Mouse (Mus musculus): Measurements from ENCODE around the gene Unc5a. TPM values are rescaled to one million over a fixed set of nuclear protein-coding genes. Genes with fewer than 3 reads are reported as not detected.

The Unc5a gene
- polyA plus RNA-seq, 1 experiment from 2014 or later, result 3.7 TPM

DNA sequence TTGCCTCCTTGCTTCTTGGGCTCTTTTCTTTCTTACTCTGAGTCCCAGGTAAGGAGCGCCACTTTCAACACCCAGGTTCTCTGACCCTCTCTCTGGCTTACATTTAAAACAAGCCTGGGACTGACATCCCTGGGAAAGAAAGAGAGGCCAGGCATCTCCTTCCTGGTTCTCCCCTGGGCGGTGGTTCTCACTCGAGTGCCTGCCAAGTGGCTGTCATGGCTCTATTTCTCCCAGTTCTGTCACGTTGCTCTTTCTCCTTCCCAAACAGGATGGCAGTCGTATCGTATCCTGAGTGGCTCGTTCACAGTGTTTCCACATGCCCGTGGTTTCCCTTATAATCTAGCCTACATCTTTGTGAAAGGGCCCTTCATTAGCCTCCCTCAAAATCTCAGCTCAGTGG, 23.7 kb upstream of the Unc5a start:
- Histone ChIP-seq H3K36me3 (ENCODE audit: control insufficient read depth, insufficient read depth, low read length) (no peaks in the 10 kb centered on the region), H3K4me3 (ENCODE audit: low read depth, low read length) (no peak overlapping the region), H3K9me3 (ENCODE audit: control insufficient read depth, low read depth, low read length) (no peaks in the 10 kb centered on the region), H3K27me3 (ENCODE audit: control insufficient read depth, insufficient read depth, low read length) (no peaks in the 10 kb centered on the region), H3K4me1 (ENCODE audit: control insufficient read depth, insufficient read depth, low read length) (no peaks in the 10 kb centered on the region), H3K4me2 (replicated peaks; ENCODE audit: low read depth, low read length) (no peak overlapping the region), H3K9ac (replicated peaks; ENCODE audit: low read depth, low read length) (no peak overlapping the region), H3K27ac (ENCODE audit: low read length) (no peak overlapping the region)
- WGBS, result 69% methylated on average over 8 of the region's 8 CpGs
- ATAC-seq (ENCODE audit: insufficient number of reproducible peaks, insufficient read depth, low FRiP score, low read depth), result no peak

DNA sequence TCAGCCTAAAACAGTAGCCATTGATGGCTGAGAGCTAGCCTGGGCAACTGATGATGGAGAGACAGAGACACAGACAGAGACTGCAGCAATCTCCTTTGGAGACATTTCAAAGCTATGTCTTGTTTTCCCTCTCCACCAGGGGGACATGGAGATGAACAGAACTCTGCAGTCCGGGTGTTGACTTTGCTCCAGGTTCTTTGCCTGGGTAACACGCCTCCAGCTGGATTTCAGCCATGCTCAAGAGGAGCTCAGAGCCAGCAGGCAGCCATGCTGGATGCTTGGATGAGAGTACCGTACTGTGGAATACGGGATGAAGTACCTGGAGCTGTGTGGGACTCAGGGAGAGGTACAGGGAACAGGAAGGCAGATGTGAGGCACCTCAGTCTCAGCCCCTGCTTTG, 22.6 kb upstream of the Unc5a start:
- no peak overlapping the region for H3K9ac ChIP-seq (replicated peaks; ENCODE audit: low read depth, low read length)
- no peaks in the 10 kb centered on the region for H3K9me3 ChIP-seq (ENCODE audit: control insufficient read depth, low read depth, low read length)
- 61% methylated on average over 4 of the region's 4 CpGs for WGBS
- no peaks in the 10 kb centered on the region for H3K4me1 ChIP-seq (ENCODE audit: control insufficient read depth, insufficient read depth, low read length)
- H3K4me2 ChIP-seq (replicated peaks; ENCODE audit: low read depth, low read length), result no peak overlapping the region
- no peak overlapping the region for H3K27ac ChIP-seq (ENCODE audit: low read length)
- no peaks in the 10 kb centered on the region for H3K36me3 ChIP-seq (ENCODE audit: control insufficient read depth, insufficient read depth, low read length)
- H3K4me3 ChIP-seq (ENCODE audit: low read depth, low read length), result no peak overlapping the region
- no peak for ATAC-seq (ENCODE audit: insufficient number of reproducible peaks, insufficient read depth, low FRiP score, low read depth)
- no peaks in the 10 kb centered on the region for H3K27me3 ChIP-seq (ENCODE audit: control insufficient read depth, insufficient read depth, low read length)

DNA sequence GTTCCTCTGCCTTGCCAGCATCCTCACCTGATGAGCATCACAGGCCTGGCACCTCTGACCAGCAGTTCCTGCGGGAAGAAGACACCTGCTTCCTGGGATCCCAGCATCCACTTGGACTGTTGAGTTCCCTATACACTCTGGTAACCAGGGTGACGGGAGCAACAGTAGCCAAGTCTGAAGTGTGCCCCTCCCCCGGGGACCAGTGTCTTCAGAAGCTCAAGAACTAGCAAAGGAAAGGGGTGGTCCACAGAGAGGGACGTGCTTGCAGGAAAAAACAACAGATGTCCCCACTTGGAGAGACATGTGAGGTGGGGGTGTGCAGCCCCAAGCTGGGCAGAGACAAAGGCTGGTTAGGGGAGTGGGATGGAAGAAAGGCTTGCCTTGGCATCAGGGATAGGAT, 19.1 kb upstream of the Unc5a start:
- Histone ChIP-seq H3K27me3 (ENCODE audit: control insufficient read depth, insufficient read depth, low read length) (no peaks in the 10 kb centered on the region), H3K27ac (ENCODE audit: low read length) (no peak overlapping the region), H3K9ac (replicated peaks; ENCODE audit: low read depth, low read length) (no peak overlapping the region), H3K4me1 (ENCODE audit: control insufficient read depth, insufficient read depth, low read length) (no peaks in the 10 kb centered on the region), H3K36me3 (ENCODE audit: control insufficient read depth, insufficient read depth, low read length) (no peaks in the 10 kb centered on the region), H3K4me3 (ENCODE audit: low read depth, low read length) (no peak overlapping the region), H3K9me3 (ENCODE audit: control insufficient read depth, low read depth, low read length) (no peaks in the 10 kb centered on the region), H3K4me2 (replicated peaks; ENCODE audit: low read depth, low read length) (no peak overlapping the region)
- WGBS, result 39% methylated on average over 4 of the region's 4 CpGs
- ATAC-seq (ENCODE audit: insufficient number of reproducible peaks, insufficient read depth, low FRiP score, low read depth), result no peak

DNA sequence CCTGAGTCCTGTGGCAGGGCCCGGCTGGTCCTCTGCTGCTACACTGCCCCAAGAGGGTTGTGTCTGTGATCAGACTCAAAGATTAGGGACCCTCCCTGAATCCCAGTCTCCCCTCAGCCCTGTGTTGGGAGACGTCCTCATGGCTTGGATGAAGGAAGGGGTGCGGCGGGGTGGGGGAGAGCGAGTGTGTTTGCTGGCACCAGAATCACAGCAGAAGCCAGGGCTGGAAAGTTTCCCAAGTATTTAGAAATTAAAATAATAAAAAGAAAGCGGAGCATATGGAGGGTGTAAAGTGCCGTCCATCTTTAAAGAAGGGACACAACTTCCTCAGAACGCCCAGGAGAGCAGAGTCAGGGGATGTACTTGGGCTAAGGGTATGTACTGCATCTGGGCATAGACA, 14.3 kb upstream of the Unc5a start:
- H3K27ac ChIP-seq (ENCODE audit: low read length), result no peak overlapping the region
- H3K4me3 ChIP-seq (ENCODE audit: low read depth, low read length), result no peak overlapping the region
- no peaks in the 10 kb centered on the region for H3K9me3 ChIP-seq (ENCODE audit: control insufficient read depth, low read depth, low read length)
- no peaks in the 10 kb centered on the region for H3K36me3 ChIP-seq (ENCODE audit: control insufficient read depth, insufficient read depth, low read length)
- no peak for ATAC-seq (ENCODE audit: insufficient number of reproducible peaks, insufficient read depth, low FRiP score, low read depth)
- no peak overlapping the region for H3K4me2 ChIP-seq (replicated peaks; ENCODE audit: low read depth, low read length)
- no peaks in the 10 kb centered on the region for H3K27me3 ChIP-seq (ENCODE audit: control insufficient read depth, insufficient read depth, low read length)
- no peaks in the 10 kb centered on the region for H3K4me1 ChIP-seq (ENCODE audit: control insufficient read depth, insufficient read depth, low read length)
- 72% methylated on average over 8 of the region's 8 CpGs for WGBS
- H3K9ac ChIP-seq (replicated peaks; ENCODE audit: low read depth, low read length), result no peak overlapping the region

DNA sequence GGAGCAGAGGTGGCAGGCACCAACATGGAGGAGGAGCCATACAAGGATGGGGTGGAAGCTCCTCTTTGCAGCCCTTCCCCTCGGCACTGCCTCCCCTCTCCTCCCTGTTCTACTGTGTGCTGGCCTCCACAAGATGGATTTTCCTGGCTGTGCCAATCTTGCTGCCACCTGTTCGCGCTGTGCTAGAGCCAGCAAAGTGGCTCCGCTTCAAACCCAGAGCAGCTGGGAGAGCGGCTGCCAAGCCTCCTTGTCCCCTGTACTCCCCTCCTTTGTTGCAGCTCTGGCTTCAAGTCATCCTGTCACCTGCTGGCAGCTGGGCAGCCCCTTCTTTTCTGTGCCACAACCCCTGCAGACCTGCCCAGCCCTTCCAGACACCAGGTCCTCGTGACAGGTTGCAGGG, 13.0 kb upstream of the Unc5a start:
- ATAC-seq (ENCODE audit: insufficient number of reproducible peaks, insufficient read depth, low FRiP score, low read depth), result no peak
- WGBS, result 64% methylated on average over 6 of the region's 6 CpGs
- Histone ChIP-seq H3K27ac (ENCODE audit: low read length) (no peak overlapping the region), H3K9ac (replicated peaks; ENCODE audit: low read depth, low read length) (no peak overlapping the region), H3K4me1 (ENCODE audit: control insufficient read depth, insufficient read depth, low read length) (no peaks in the 10 kb centered on the region), H3K36me3 (ENCODE audit: control insufficient read depth, insufficient read depth, low read length) (no peaks in the 10 kb centered on the region), H3K4me3 (ENCODE audit: low read depth, low read length) (no peak overlapping the region), H3K4me2 (replicated peaks; ENCODE audit: low read depth, low read length) (no peak overlapping the region), H3K9me3 (ENCODE audit: control insufficient read depth, low read depth, low read length) (no peaks in the 10 kb centered on the region), H3K27me3 (ENCODE audit: control insufficient read depth, insufficient read depth, low read length) (no peaks in the 10 kb centered on the region)

GRCm38 (mm10) chr13:54937885-54938284, 11.3 kb upstream of the Unc5a start:
- Histone ChIP-seq H3K9ac (replicated peaks; ENCODE audit: low read depth, low read length) (no peak overlapping the region), H3K27me3 (ENCODE audit: control insufficient read depth, insufficient read depth, low read length) (no peaks in the 10 kb centered on the region)
- whole genome bisulfite sequencing, result 39% methylated on average over 11 of the region's 11 CpGs

GRCm38 (mm10) chr13:54938493-54938892, 10.7 kb upstream of the Unc5a start:
- 85% methylated on average over 3 of the region's 3 CpGs for WGBS
- H3K4me1 ChIP-seq (ENCODE audit: control insufficient read depth, insufficient read depth, low read length), result no peaks in the 10 kb centered on the region
- H3K4me3 ChIP-seq (ENCODE audit: low read depth, low read length), result no peak overlapping the region
- no peak overlapping the region for H3K4me2 ChIP-seq (replicated peaks; ENCODE audit: low read depth, low read length)
- no peak for ATAC-seq (ENCODE audit: insufficient number of reproducible peaks, insufficient read depth, low FRiP score, low read depth)
- H3K27me3 ChIP-seq (ENCODE audit: control insufficient read depth, insufficient read depth, low read length), result no peaks in the 10 kb centered on the region
- H3K9me3 ChIP-seq (ENCODE audit: control insufficient read depth, low read depth, low read length), result no peaks in the 10 kb centered on the region
- H3K36me3 ChIP-seq (ENCODE audit: control insufficient read depth, insufficient read depth, low read length), result no peaks in the 10 kb centered on the region
- no peak overlapping the region for H3K9ac ChIP-seq (replicated peaks; ENCODE audit: low read depth, low read length)
- H3K27ac ChIP-seq (ENCODE audit: low read length), result no peak overlapping the region

More at GRCm38 (mm10) chr13:54937885-54938284, 11.3 kb upstream of the Unc5a start:
- Histone ChIP-seq H3K36me3 (ENCODE audit: control insufficient read depth, insufficient read depth, low read length) (no peaks in the 10 kb centered on the region), H3K27ac (ENCODE audit: low read length) (no peak overlapping the region), H3K9me3 (ENCODE audit: control insufficient read depth, low read depth, low read length) (no peaks in the 10 kb centered on the region), H3K4me2 (replicated peaks; ENCODE audit: low read depth, low read length) (no peak overlapping the region), H3K4me1 (ENCODE audit: control insufficient read depth, insufficient read depth, low read length) (no peaks in the 10 kb centered on the region), H3K4me3 (ENCODE audit: low read depth, low read length) (no peak overlapping the region)
- no peak for ATAC-seq (ENCODE audit: insufficient number of reproducible peaks, insufficient read depth, low FRiP score, low read depth)

DNA sequence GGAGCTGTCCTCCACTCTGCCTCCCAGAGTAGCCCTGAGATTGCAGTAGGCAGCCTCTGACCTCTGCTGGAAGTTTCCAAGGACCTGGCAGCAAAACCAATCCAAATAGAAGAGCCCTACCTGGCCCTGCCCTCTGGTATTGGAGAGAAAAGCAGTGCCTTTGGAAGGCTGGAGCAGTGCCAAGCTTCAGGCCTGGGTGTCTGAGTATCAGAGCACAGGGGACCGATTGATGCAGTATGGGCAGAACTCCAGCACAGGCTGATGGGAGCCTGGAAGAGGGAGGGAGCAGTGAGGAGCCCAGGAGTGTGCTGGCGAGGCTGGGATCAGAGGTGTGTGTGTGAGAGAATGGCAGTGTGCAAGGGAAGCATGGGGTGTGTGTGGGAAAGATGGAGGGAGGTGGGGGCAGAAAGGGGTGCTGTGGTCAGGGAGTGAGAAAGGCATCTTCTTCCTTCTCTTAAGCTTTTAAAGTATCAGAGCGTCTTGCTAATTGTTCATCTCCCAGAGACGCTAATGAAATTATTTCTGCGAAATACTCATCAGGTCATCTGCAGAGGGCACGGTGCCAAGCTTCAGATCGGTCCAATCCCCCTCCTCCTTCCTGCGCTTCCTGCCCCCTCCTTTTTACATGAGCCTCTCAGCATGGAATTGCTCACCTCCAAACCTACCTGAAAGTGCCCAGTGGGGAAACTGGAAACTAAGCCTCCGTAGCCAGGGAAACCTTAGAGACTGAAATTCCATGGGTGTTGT, 4.6 kb upstream of the Unc5a start:
- H3K27me3 ChIP-seq (ENCODE audit: control insufficient read depth, insufficient read depth, low read length), result peaks cover 31% of the 10 kb centered on the region
- H3K9me3 ChIP-seq (ENCODE audit: control insufficient read depth, low read depth, low read length), result no peaks in the 10 kb centered on the region
- 48% methylated on average over 9 of the region's 9 CpGs for whole genome bisulfite sequencing
- no peaks in the 10 kb centered on the region for H3K4me1 ChIP-seq (ENCODE audit: control insufficient read depth, insufficient read depth, low read length)
- no peak overlapping the region for H3K9ac ChIP-seq (replicated peaks; ENCODE audit: low read depth, low read length)
- no peak overlapping the region for H3K4me3 ChIP-seq (ENCODE audit: low read depth, low read length)
- no peak for ATAC-seq (ENCODE audit: insufficient number of reproducible peaks, insufficient read depth, low FRiP score, low read depth)
- no peaks in the 10 kb centered on the region for H3K36me3 ChIP-seq (ENCODE audit: control insufficient read depth, insufficient read depth, low read length)
- H3K4me2 ChIP-seq (replicated peaks; ENCODE audit: low read depth, low read length), result no peak overlapping the region
- no peak overlapping the region for H3K27ac ChIP-seq (ENCODE audit: low read length)

GRCm38 (mm10) chr13:54945332-54945731, 3.9 kb upstream of the Unc5a start:
- Histone ChIP-seq H3K4me1 (ENCODE audit: control insufficient read depth, insufficient read depth, low read length) (peaks cover 4% of the 10 kb centered on the region; the same call in 1 of the 2 replicates), H3K27me3 (ENCODE audit: control insufficient read depth, insufficient read depth, low read length) (peaks cover 31% of the 10 kb centered on the region)

More at GRCm38 (mm10) chr13:54945332-54945731, 3.9 kb upstream of the Unc5a start:
- no peak overlapping the region for H3K4me2 ChIP-seq (replicated peaks; ENCODE audit: low read depth, low read length)
- H3K4me3 ChIP-seq (ENCODE audit: low read depth, low read length), result no peak overlapping the region
- no peak overlapping the region for H3K27ac ChIP-seq (ENCODE audit: low read length)
- no peaks in the 10 kb centered on the region for H3K36me3 ChIP-seq (ENCODE audit: control insufficient read depth, insufficient read depth, low read length)
- H3K9me3 ChIP-seq (ENCODE audit: control insufficient read depth, low read depth, low read length), result no peaks in the 10 kb centered on the region
- H3K9ac ChIP-seq (replicated peaks; ENCODE audit: low read depth, low read length), result no peak overlapping the region
- 5% methylated on average over 4 of the region's 4 CpGs for WGBS
- ATAC-seq (ENCODE audit: insufficient number of reproducible peaks, insufficient read depth, low FRiP score, low read depth), result no peak
